Mouse (Mus musculus) adrenal gland, postnatal 36 days (tissue): ENCODE measurements at regions not wholly inside any gene's neighbourhood (a gene's known extent, or its start where the extent isn't known, plus 50 kb on each side); places are given as distances from the start of the nearest gene placed in this dataset.

Source experiments
- DNase-seq, 2 experiments: peaks; one replicate each; pipeline ENCODE4 v3.0.0; 2021; ENCODE audit warnings: mixed read lengths in 1 of 2

GRCm38 (mm10) chr8:30494851-30495355 is 2933.6 kb upstream of the 5930422O12Rik start:
- DNase-seq, result no peak

DNA sequence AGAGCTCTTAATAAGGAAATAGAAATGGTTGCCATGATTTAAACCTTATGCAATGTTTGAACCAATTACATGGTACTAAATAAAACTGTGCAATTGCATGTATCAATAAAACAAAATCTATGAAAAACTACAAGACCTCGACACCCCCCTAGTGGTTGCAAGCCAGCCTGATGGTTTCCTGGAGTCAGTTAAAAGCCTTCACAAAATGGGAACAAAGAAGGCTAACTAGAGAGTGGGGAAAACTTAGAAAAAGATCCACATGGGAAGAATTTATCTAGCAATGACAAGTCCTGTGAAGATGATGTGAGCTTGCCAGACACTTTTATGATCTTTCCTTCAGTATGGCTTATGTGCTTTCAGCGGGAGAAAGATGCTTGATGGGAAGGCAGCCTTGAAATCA is 2926.3 kb upstream of the 5930422O12Rik start:
- DNase-seq, result peak in 1 of 2 experiments; percentile 8

DNA sequence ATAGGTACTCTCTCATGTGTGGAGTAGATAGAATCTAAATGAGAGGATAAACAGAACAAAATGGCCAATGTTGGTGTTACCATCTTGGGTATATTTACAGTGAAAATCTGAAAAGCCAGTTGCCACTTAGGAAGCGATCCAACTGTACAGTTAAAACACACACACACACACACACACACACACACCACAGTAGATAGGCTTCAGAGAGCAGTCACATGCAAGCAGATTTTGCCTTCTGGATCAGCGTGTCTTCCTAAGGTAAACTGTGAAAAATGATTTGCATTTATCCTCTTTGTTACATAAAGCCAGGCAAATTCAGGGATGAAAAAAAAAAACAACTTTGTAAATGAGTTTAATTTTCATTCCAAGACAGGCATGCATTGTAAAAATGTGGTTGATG is 2917.2 kb upstream of the 5930422O12Rik start:
- no peak for DNase-seq

GRCm38 (mm10) chr8:30522806-30523462 is 2905.6 kb upstream of the 5930422O12Rik start:
- no peak for DNase-seq

- peak; percentile 1 to 8 for DNase-seq
Observed at GRCm38 (mm10) chr8:30532862-30533500, 2895.5 kb upstream of the 5930422O12Rik start.

DNA sequence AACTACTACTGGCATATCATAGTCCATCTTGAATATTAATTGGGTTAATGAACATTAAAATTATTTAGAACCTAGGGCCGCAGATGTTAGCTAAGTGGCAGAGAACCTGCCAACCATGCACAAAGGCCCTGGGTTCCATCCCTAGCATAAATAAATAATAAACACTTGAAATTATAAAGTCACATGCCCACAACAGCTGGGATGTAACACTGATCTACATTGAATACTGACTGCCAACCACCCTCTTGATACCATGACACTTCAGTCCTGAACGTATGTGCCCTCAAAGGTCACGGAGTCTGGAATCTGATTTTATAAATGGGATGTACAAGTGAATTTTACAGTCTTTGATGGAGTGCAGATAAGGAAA is 2895.0 kb upstream of the 5930422O12Rik start:
- no peak for DNase-seq

DNA sequence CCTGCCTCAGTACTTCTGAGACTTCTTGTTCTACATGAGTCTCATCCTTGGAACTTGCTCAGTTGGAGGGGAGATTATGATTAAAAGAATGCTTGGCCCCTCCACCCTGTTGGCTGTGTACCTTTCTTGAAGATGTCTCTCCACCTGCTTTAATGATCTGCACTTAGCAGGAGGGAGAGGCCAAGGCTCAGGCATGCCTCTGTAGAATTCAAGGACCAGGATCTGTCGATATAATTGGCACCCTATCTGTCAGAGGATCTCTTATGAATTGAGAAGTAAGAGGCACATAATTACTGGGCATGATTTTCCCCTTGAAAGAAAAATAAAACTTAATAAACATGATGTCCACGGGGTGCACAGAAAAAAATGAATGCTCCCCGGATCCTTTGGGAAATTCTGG is 2893.1 kb upstream of the 5930422O12Rik start:
- DNase-seq, result no peak

GRCm38 (mm10) chr8:30542196-30542595 is 2886.3 kb upstream of the 5930422O12Rik start:
- DNase-seq, result no peak

DNA sequence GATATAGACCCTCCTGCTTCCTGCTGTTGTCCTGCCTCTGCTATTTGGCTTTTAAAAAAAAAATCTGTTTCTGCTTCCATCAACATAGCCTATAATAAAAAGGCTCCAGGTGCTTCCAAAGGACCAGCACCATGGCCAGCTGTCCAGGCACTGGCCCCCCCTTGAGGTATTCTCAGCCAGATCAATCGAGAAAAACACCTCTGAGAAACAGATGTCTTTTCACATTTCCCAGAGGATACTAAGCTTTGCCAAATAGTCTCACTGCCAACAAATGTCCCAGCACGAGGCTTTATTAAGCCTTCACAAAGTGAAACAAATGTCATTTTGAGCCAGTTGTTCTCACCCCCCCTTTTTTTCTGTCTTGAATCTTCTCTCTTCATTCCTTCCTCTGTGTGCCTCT is 2880.7 kb upstream of the 5930422O12Rik start:
- DNase-seq, result no peak

DNA sequence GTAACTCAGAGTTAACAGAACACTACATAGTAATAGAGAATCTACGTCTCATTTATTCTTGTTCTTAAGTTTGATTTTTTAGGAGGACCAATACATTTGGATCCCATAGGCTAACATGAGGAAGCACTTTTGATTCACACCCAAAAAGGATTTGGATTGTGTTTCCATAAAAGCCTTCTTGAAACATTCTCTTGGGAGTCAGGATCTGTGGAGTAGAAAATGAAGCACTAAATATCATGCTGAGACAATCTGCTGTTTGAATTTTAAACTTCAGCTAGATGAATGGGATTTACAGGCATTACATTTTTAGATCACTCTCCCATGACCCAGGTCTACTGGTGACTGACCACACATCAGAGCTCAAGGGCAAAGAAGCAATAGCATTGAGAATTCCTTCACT is 2877.5 kb upstream of the 5930422O12Rik start:
- DNase-seq, result no peak

DNA sequence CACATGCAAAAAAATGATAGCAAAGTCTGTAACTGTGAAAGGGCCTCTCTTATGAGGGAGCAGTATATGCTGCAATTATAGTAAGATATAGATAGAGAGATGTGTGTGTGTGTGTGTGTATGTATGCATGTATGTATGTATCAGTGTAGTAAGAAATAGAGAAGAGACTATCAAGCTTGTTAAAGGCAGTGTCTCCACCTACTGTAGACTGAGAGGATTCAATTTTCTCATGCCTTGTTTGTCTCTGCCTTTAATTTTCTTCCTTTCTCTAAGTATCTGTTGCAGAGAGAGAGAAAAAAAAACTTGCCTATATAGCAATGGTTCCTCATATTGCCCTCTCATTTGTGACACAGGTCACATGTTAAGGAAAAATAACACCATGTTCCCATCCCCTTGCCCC is 2871.1 kb upstream of the 5930422O12Rik start:
- DNase-seq, result no peak

DNA sequence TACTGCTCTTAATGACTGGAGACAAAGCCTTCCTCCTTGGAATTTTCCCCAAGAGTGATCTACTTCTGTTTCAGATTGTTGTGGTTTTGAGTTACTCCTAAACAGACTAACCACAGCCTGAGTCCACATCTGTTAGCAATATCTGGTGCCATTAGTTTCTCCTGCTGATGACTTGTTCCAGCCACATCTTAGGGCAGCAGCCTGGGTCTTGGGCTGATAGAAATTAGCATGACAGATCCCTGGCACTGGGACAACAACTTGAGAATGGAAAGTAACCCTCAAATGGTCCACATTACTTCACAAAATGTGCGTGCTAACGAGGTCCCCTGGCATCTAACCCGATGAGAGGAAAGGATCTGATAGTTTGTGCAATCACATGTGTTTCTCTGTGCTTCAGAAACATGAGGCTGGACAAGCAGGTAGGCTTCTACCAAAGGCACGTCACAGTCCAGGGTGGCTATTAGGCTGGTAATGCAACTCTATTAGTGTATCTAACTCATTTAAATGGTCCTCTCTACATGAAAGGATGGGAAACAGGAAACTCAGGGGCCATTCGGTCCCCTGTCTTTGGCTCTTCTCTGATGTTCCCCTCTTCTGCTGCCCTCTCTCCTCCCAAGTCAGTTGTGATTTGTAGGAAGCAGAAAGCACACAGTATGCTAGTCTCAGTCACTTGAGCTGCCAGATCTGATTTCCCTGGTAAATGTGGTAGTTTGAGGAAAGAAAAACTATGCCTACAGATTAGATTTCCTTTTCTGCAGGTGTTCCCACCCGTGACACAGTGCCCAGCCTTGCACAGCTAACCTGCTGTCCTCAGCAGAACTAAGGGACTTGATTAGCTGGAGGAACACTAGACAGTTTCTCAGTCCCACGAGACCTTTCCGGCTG is 2866.9 kb upstream of the 5930422O12Rik start:
- DNase-seq, result no peak

- no peak for DNase-seq
Observed at GRCm38 (mm10) chr8:30569799-30570198, 2858.7 kb upstream of the 5930422O12Rik start.

DNA sequence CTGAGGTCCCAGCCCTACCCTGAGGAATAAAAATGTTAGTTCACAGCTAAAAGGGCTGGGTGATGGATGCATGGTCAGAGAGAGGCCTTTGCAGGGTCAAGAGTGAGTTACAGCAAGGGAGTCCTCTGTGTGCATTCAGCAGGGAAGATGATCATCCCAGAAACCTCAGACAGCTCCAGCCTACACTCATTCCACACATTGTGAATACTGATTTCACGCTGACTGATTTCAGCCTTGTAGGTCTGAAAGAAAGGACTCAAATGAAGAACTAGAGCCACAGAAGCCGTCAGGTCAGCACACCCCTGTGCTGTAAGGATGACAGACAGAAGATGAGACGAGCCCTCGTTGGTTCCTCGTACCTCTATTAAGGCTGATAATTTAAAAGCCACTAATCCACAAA is 2858.0 kb upstream of the 5930422O12Rik start:
- no peak for DNase-seq

DNA sequence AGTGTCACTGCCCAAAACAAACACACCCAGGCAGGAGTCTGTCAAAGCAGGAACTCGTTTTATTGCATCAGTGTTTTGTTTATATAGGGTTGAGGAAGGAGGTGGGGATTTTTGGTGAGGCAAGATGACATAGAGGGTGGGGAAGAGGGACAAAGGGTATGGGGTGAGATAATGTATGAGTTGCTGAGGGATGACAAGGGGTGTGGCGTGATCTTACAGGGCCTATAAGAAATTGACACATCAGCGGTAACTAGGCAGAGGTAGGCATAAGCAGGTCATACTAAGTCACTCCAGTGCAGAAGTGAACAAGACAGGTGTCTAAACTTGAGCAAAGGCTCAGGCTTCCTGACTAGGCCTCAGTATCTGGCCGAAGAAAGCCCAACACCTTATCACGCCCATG is 2841.0 kb upstream of the 5930422O12Rik start:
- DNase-seq, result no peak

GRCm38 (mm10) chr8:30602421-30602820 is 2826.1 kb upstream of the 5930422O12Rik start:
- no peak for DNase-seq

GRCm38 (mm10) chr8:30630332-30630731 is 2798.2 kb upstream of the 5930422O12Rik start:
- DNase-seq, result no peak

DNA sequence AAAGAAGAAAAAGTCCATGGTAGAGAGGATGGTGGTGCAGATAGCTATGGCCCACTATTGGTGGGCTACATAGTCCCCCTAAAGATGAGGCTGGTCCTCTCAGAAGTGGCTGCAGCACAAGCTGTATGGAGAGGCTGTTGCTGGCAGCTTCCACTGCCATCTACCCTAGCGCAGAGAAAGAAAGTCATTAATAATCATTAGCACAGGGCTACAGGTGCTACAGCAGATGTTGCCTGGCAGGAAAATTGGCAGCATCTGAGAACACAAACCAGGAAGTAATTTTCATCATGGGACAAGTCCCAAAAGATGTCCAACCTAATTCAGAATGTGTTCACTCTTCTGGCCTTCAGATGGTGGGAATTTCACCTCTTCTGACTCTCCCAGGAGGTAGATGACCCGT is 2791.7 kb upstream of the 5930422O12Rik start:
- no peak for DNase-seq

GRCm38 (mm10) chr8:30642866-30643690 is 2785.4 kb upstream of the 5930422O12Rik start:
- no peak for DNase-seq

GRCm38 (mm10) chr8:30648497-30648896 is 2780.0 kb upstream of the 5930422O12Rik start:
- DNase-seq, result no peak

DNA sequence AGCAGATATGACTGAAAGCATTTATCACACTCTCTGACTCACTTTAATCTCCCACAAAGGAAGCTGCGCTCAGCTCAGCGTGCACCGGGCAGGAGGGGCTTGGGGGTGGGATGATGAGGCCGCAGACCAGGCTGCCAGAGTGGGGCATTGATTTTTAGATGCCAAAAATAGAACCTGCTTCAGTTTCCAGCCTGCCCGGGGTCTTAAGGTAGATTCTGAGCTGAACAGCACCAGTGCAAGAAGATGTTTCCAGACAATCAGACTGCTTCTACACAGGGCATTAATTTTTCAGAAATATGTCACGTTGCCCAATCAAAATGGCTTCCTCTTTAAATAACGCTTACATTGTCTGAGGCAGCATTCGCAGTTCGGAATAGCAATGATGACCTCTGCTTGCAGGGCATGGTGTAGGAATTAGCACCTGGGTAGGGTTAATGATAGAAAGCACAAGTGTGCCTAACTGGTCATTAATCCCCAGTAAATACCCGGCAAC is 2772.7 kb upstream of the 5930422O12Rik start:
- peak; percentile 47 to 51 for DNase-seq

- no peak for DNase-seq
Observed at GRCm38 (mm10) chr8:30661261-30661660, 2767.2 kb upstream of the 5930422O12Rik start.
